Mouse (Mus musculus) c-Kit-positive CD71-negative TER-119-negative erythroid progenitor cells, embryonic 14.5 days (primary cell): ENCODE measurements around the gene Mmp1b.
"Not testable (repeated sequence)": the region's sequence is repeated elsewhere in the genome, so short reads cannot be mapped to it uniquely, and the experiment has no call there.

Source experiments
- DNase-seq: peaks from one replicate; pipeline ENCODE4 v3.0.0-alpha.2; 2013; ENCODE audit warnings: low read depth

The Mmp1b gene

DNA sequence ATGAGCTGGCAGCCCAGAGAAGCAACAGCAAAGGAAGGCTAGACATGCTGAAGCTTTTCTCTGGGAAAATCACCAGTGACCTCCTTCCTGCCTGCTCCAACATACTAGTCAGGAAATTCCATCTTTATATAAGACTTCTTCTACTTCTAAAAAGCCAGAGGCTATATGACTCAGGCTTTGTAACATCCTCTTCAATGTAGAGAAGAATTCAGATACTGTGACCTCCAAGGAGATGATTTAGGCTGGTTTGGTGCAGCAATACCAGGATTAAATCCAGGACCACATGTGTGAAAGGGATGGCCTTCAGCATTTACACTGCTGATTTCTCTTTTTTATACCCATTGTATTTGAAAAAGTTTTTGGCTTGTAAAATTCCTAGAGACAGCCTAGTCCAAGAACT, at the start of gene Mmp1b:
Gene Mmp1b, minus strand, starts transcription at position 101 of the 400 bp plus-strand sequence.
- no peak for DNase-seq

DNA sequence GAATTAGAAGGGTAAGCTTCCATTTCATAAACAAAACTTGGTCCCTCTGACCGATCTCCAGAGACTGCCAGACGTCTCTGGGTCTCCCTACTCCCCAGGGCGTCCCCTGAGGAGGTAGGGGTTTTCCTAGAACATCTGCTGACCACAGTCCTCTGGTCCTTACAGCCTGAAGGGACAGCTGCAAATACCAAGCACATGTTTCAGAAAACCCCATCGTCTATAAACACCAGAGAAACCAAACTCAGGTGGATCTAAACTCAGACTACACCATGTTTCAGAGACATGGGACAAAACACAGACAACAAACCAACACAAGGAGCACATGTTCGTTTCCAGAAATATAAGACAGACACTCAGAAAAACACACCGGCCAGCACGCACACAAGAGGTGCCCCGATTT, 8.7 kb upstream of the Mmp1b start:
- not testable (repeated sequence) for DNase-seq

- DNase-seq = no peak
Observed at GRCm38 (mm10) chr9:7354535-7354934, 33.3 kb downstream of the Mmp1b start.

- DNase-seq = no peak
Observed at GRCm38 (mm10) chr9:7345513-7345912, 42.3 kb downstream of the Mmp1b start.

GRCm38 (mm10) chr9:7344107-7344506, 43.7 kb downstream of the Mmp1b start, which contains the start of gene Mmp12:
TSS of gene Mmp12 (plus strand) at chr9:7344381.
- DNase-seq = no peak

DNA sequence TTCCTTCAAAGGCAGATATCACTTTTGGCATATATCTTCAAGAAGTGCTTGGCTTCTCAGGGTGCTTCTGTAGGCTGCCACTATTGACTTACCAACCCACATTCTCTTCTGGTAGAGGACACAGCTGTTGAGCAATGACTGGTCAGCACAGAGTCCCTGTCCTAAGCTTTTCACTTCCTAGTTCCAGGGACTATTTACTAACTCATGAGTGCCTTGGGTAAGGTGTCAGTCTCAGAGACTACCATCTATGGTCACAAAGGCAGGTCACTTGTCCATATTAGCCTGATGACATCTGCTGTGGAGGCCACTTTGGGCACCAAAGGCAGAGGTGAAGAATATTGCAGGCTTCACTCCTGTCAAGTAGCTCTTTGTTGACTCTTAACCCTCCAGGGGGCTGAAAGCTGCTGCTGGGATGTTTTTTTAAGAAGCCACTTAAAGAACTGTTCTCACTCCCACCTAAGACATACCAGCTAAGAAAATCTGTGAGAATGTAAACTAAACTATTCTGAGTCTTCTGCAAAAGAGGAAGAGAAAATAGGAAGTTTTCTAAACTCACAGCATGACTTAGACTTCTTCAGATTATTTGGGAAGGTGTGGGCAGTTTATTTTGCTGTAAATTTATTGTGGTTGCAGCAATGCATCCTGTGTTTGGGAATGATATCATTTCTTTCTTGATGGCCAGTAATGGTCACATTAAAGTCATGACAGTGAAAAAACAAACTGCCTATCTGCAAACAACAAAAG, 50.9 kb downstream of the Mmp1b start:
- DNase-seq = no peak

DNA sequence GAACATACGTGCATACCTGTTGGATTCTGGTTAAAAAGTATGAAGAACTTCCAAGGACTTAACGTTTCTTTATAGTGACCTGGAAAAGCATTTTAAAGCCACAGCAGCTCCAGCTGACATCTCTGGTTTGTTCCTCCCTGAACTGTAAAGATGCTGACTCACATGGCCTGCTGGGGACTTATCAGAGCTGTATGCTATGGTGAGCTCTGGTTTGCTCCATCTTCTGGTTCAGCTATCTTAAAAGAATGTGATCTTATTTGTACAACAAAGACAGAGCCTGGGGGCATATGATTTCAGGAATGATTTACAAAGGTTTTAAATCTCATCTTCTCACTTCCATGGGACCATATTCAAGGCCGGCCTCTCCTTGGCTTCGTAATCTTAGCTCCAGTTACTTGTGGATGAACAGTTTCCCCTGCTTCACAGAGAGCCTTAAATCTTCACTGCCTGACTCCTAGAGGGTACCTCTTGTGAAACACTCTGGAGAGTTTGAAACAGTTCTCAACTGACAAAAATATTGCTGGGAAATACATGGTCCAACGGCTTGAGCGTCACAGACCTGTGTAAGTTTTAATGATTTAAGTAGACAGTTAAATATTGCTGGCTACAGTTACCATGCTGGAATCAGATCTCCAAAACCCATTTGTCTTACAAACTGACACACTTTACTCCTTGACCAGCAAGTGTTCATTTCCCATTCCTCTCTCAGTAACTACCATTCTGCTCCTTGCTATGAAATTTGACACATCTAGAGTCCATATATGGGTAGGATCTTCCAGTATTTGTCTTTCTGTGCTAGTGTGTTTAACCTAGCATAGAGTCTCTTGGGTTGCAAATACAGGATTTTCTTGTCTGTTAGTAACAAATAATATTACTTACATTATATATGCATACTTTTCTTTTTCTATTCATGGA, 51.8 kb downstream of the Mmp1b start:
- no peak for DNase-seq

DNA sequence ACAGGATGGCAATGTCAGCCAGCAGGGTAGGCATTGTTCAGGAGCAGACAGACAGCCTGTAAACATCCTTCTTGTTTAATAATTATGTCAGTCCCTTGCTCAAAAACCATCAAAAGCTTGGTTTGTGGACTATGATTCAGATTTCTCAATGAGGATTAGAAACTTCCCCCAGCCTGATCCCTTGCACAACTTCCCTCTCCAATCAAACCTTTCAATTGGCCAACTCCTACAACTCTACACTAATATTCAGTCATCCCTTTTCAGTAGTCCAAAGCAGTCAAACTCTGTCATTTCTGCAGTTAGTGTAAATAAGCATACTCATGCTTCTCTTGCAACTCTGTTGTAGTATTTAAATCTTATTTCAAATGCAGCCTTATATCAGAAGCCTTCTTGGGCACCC, 56.0 kb downstream of the Mmp1b start:
- DNase-seq = no peak
